ENCODE assay signal across 16 mouse cellular contexts in the genomic region with DNA sequence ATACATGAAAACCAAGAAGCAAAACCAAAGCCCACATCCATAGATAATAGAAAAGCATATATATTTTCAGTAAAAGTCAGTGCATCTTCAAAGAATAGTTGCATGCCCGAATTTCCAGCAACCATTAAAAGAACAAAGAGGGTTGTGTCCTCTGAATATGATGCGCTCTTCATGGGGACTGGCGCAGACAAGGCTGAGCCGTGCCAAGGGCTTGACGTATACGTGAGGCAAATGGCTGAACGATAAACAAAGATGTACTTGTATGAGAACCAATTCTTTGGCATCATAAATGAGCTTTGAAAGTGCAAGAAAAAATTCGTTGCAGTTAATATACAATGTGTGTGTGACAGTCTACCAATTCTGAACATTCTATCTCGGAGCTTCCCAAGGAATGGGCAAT. TPM values are rescaled to one million over a fixed set of nuclear protein-coding genes. Genes with fewer than 3 reads are reported as not detected.
"Had no signal": no experiment of that assay in that cellular context is flagged by ENCODE, and none has a peak within 500 bp of the region (broad histone marks: within the 10 kb centered on the region; RNA-seq: fewer than 3 reads in every experiment).

No protein-coding gene starts in this region.

- H3K4me2 ChIP-seq: liver, embryonic 13.5 days; midbrain, embryonic 11.5 days; stomach, embryonic 15.5 days had no signal

- H3K27ac ChIP-seq: liver, embryonic 13.5 days; macrophage had no signal

- DNase-seq: kidney, adult 8-10 months; kidney, postnatal 25 days; liver; liver, embryonic 13.5 days; liver, postnatal 0 days; right cerebral cortex, postnatal 14 days; thymus, adult 18-20 months had no signal

- H3K4me3 ChIP-seq: liver, embryonic 13.5 days; megakaryocyte, embryonic 14.5 days; stomach, embryonic 15.5 days had no signal

- H3K9ac ChIP-seq: liver, embryonic 13.5 days; liver, postnatal 0 days; stomach, embryonic 15.5 days had no signal

- H3K36me3 ChIP-seq: liver, embryonic 13.5 days; stomach, embryonic 15.5 days had no signal

- H3K9me3 ChIP-seq: liver, embryonic 13.5 days; megakaryocyte, embryonic 14.5 days; stomach, embryonic 15.5 days had no signal

- H3K27me3 ChIP-seq: liver, embryonic 13.5 days; megakaryocyte, embryonic 14.5 days; stomach, embryonic 15.5 days had no signal

- ATAC-seq: inflammation-experienced regulatory T-cells, adult 6 months; intestine, postnatal 0 days; liver, postnatal 0 days; midbrain, embryonic 16.5 days had no signal

RNA-seq across cellular contexts. Expression of a gene that starts 40.6 kb away (rescaled TPM):
- total RNA-seq: layer of hippocampus, adult 8-10 months had no signal
- polyA plus RNA-seq: macrophage; midbrain, embryonic 11.5 days; midbrain, embryonic 16.5 days; neural tube, embryonic 14.5 days; stomach, embryonic 15.5 days had no signal
